Mouse (Mus musculus) cerebellum, adult 11 months (tissue): ENCODE results near the gene Bckdha.

Experiments
- DNase-seq: peaks from one replicate; pipeline ENCODE4 v3.0.0; 2022

Gene Bckdha

GRCm38 (mm10) chr7:25644631-25645030, 14.2 kb downstream of the Bckdha start:
- DNase-seq: no peak

GRCm38 (mm10) chr7:25644136-25644535, 14.6 kb downstream of the Bckdha start:
- DNase-seq: no peak

- peak; percentile 45 for DNase-seq
These were observed 19.0 kb downstream of the Bckdha start for GRCm38 (mm10) chr7:25639754-25640153.

- no peak for DNase-seq
These were observed 21.7 kb downstream of the Bckdha start for GRCm38 (mm10) chr7:25637099-25637498.

- no peak for DNase-seq
These were observed 22.4 kb downstream of the Bckdha start for GRCm38 (mm10) chr7:25636373-25636772.

GRCm38 (mm10) chr7:25632679-25633078, 26.1 kb downstream of the Bckdha start:
- no peak for DNase-seq

- no peak for DNase-seq
These were observed 30.5 kb downstream of the Bckdha start for GRCm38 (mm10) chr7:25628323-25628620.

- no peak for DNase-seq
These were observed 31.1 kb downstream of the Bckdha start for GRCm38 (mm10) chr7:25627431-25628322.

- no peak for DNase-seq
These were observed 32.0 kb downstream of the Bckdha start, which contains the start of gene B3gnt8 for GRCm38 (mm10) chr7:25626509-25627430. B3gnt8 (plus strand) TSS chr7:25626654.

GRCm38 (mm10) chr7:25625594-25626250, 33.1 kb downstream of the Bckdha start:
- no peak for DNase-seq

GRCm38 (mm10) chr7:25624851-25625250, 33.9 kb downstream of the Bckdha start:
- no peak for DNase-seq

- DNase-seq: no peak
These were observed 34.9 kb downstream of the Bckdha start for GRCm38 (mm10) chr7:25623857-25624370.

- no peak for DNase-seq
These were observed 38.0 kb downstream of the Bckdha start for GRCm38 (mm10) chr7:25620751-25621150.

- peak; percentile 9 for DNase-seq
These were observed 38.7 kb downstream of the Bckdha start for GRCm38 (mm10) chr7:25620101-25620500.

GRCm38 (mm10) chr7:25619722-25619991, 39.1 kb downstream of the Bckdha start:
- DNase-seq: no peak

- peak; percentile 94 for DNase-seq
These were observed 39.7 kb downstream of the Bckdha start, which contains the start of gene Dmac2 for GRCm38 (mm10) chr7:25618865-25619721. Dmac2 (plus strand) TSS chr7:25619414.

- DNase-seq: no peak
These were observed 41.2 kb downstream of the Bckdha start for GRCm38 (mm10) chr7:25617376-25618160.

GRCm38 (mm10) chr7:25615706-25616011, 43.1 kb downstream of the Bckdha start, which contains the start of gene Erich4:
Erich4 (minus strand) TSS chr7:25615892.
- no peak for DNase-seq

GRCm38 (mm10) chr7:25614831-25615705, 43.7 kb downstream of the Bckdha start:
- DNase-seq: no peak

GRCm38 (mm10) chr7:25614086-25614485, 44.7 kb downstream of the Bckdha start:
- DNase-seq: no peak
